Mouse (Mus musculus) stomach, postnatal 0 days (tissue): ENCODE results near the gene Ssbp2. TPM values are rescaled to one million over a fixed set of nuclear protein-coding genes. Genes with fewer than 3 reads are reported as not detected.

ENCODE experiments used
- ATAC-seq: fragments of 200-750 bp; cut with Nextera tagmentation; 2 replicates; pipeline ENCODE4 v1.8.0; 2017; ENCODE audit not compliant: low FRiP score, low TSS enrichment
- DNase-seq: peaks from one replicate; pipeline ENCODE4 v3.0.0-alpha.2; 2016; ENCODE audit warnings: low spot score
- H3K27ac ChIP-seq: fragments of 300-500 bp; sonication (generic); replicated peaks from 2 replicates; pipeline ENCODE4 v1.5.1; 2014; ENCODE audit warnings: mild to moderate bottlenecking, control low read depth
- H3K27me3 ChIP-seq: fragments of 300-500 bp; sonication (generic); 2 replicates; pipeline ENCODE4 v1.6.1; 2014; ENCODE audit warnings: low read length; ENCODE audit not compliant: control insufficient read depth, insufficient read depth
- H3K36me3 ChIP-seq: fragments of 300-500 bp; sonication (generic); 2 replicates; pipeline ENCODE4 v1.6.1; 2014; ENCODE audit warnings: low read length, mixed read lengths; ENCODE audit not compliant: control insufficient read depth, insufficient read depth
- H3K4me1 ChIP-seq: fragments of 300-500 bp; sonication (generic); replicated peaks from 2 replicates; pipeline ENCODE4 v1.6.1; 2014; ENCODE audit warnings: antibody characterized with exemption; ENCODE audit not compliant: control insufficient read depth, insufficient read depth
- H3K4me2 ChIP-seq: fragments of 300-500 bp; sonication (generic); replicated peaks from 2 replicates; pipeline ENCODE4 v1.6.1; 2014; ENCODE audit warnings: low read depth, mild to moderate bottlenecking, control low read depth, moderate library complexity
- H3K4me3 ChIP-seq: fragments of 300-500 bp; sonication (generic); 2 replicates; pipeline ENCODE4 v1.5.1; 2014; ENCODE audit warnings: low read depth, low read length, control low read depth
- H3K9ac ChIP-seq: fragments of 300-500 bp; sonication (generic); 2 replicates; pipeline ENCODE4 v1.6.1; 2014; ENCODE audit warnings: mild to moderate bottlenecking, low read length, control low read depth, mixed read lengths
- H3K9me3 ChIP-seq: fragments of 300-500 bp; sonication (generic); 2 replicates; pipeline ENCODE4 v1.6.1; 2016; ENCODE audit warnings: low read length; ENCODE audit not compliant: control insufficient read depth
- CTCF ChIP-seq: IDR thresholded peaks from 2 replicates; pipeline ENCODE4 v1.5.1; 2016; ENCODE audit warnings: antibody characterized with exemption, low read depth, mild to moderate bottlenecking, moderate library complexity
- EP300 ChIP-seq: optimal IDR thresholded peaks from 2 replicates; pipeline ENCODE3; 2016; ENCODE audit warnings: antibody characterized with exemption
- WGBS: fragments of 180-500 bp; shearing (Covaris S2); extraction: QIAGEN DNeasy Blood & Tissue Kit; methylation state at CpG from one replicate; pipeline ENCODE4 v1.1.7; 2014; 5-methylcytosine and 5-hydroxymethylcytosine counted together
- polyA plus RNA-seq: library from polyadenylated mRNA; unstranded; fragments of >200 nt; fragmentation: Nextera tagmentation; extraction: Ambion mirVana; gene quantifications from 2 replicates; pipeline ENCODE4 v1.2.1, GENCODE M21; 2015

Ssbp2 gene
- polyA plus RNA-seq, 1 experiment from 2014 or later, result 59.2 TPM

- Histone ChIP-seq H3K4me1 (no peaks in the 10 kb centered on the region), H3K27me3 (no peaks in the 10 kb centered on the region), H3K36me3 (no peaks in the 10 kb centered on the region), H3K9ac (no peak overlapping the region), H3K4me3 (no peak overlapping the region), H3K9me3 (no peaks in the 10 kb centered on the region), H3K27ac (no peak overlapping the region), H3K4me2 (no peak overlapping the region)
- ATAC-seq, result no peak
- no peak for TF ChIP-seq EP300
- no peak for TF ChIP-seq CTCF
- DNase-seq, result no peak
- 67% methylated on average over 3 of the region's 3 CpGs for WGBS
These were observed 8.5 kb upstream of the Ssbp2 start for GRCm38 (mm10) chr13:91451405-91452166.

- 83% methylated on average over 3 of the region's 3 CpGs for WGBS
- Histone ChIP-seq H3K27ac (no peak overlapping the region), H3K9ac (no peak overlapping the region), H3K36me3 (no peaks in the 10 kb centered on the region), H3K4me2 (no peak overlapping the region), H3K4me3 (no peak overlapping the region), H3K4me1 (no peaks in the 10 kb centered on the region), H3K27me3 (no peaks in the 10 kb centered on the region), H3K9me3 (no peaks in the 10 kb centered on the region)
- no peak for TF ChIP-seq CTCF
- TF ChIP-seq EP300, result no peak
- ATAC-seq (no peak), DNase-seq (no peak)
These were observed 7.8 kb upstream of the Ssbp2 start for GRCm38 (mm10) chr13:91452269-91452668.

- H3K4me2 ChIP-seq, result no peak overlapping the region
- H3K27me3 ChIP-seq, result no peaks in the 10 kb centered on the region
- H3K9me3 ChIP-seq, result no peaks in the 10 kb centered on the region
- H3K9ac ChIP-seq, result no peak overlapping the region
- no peak for TF ChIP-seq CTCF
- TF ChIP-seq EP300, result no peak
- no peak overlapping the region for H3K27ac ChIP-seq
- H3K4me1 ChIP-seq, result no peaks in the 10 kb centered on the region
- ATAC-seq (no peak), DNase-seq (no peak)
- no peak overlapping the region for H3K4me3 ChIP-seq
- 83% methylated on average over 3 of the region's 3 CpGs for WGBS
- H3K36me3 ChIP-seq, result no peaks in the 10 kb centered on the region
These were observed 6.8 kb upstream of the Ssbp2 start for GRCm38 (mm10) chr13:91453236-91453635.

GRCm38 (mm10) chr13:91456041-91456440 is 4.0 kb upstream of the Ssbp2 start:
- Histone ChIP-seq H3K4me3 (no peak overlapping the region), H3K4me1 (no peaks in the 10 kb centered on the region), H3K4me2 (no peak overlapping the region), H3K9me3 (no peaks in the 10 kb centered on the region), H3K27me3 (no peaks in the 10 kb centered on the region), H3K27ac (no peak overlapping the region), H3K9ac (no peak overlapping the region), H3K36me3 (no peaks in the 10 kb centered on the region)
- ATAC-seq (no peak), DNase-seq (no peak)
- 28% methylated on average over 2 of the region's 2 CpGs for WGBS
- TF ChIP-seq CTCF (no peak), EP300 (no peak)

GRCm38 (mm10) chr13:91456735-91457134 is 3.3 kb upstream of the Ssbp2 start:
- no peak overlapping the region for H3K9ac ChIP-seq
- TF ChIP-seq EP300, result no peak
- TF ChIP-seq CTCF, result no peak
- no peak overlapping the region for H3K4me2 ChIP-seq
- no peak overlapping the region for H3K4me3 ChIP-seq
- 76% methylated on average over 3 of the region's 3 CpGs for WGBS
- H3K9me3 ChIP-seq, result no peaks in the 10 kb centered on the region
- no peak overlapping the region for H3K27ac ChIP-seq
- H3K36me3 ChIP-seq, result no peaks in the 10 kb centered on the region
- H3K27me3 ChIP-seq, result no peaks in the 10 kb centered on the region
- no peak for ATAC-seq
- no peaks in the 10 kb centered on the region for H3K4me1 ChIP-seq
- no peak for DNase-seq

- DNase-seq, result no peak
- Histone ChIP-seq H3K4me1 (no peaks in the 10 kb centered on the region), H3K9me3 (no peaks in the 10 kb centered on the region), H3K36me3 (no peaks in the 10 kb centered on the region), H3K9ac (no peak overlapping the region), H3K4me2 (no peak overlapping the region), H3K4me3 (no peak overlapping the region), H3K27me3 (no peaks in the 10 kb centered on the region), H3K27ac (no peak overlapping the region)
- WGBS, result 77% methylated on average over 4 of the region's 4 CpGs
- TF ChIP-seq CTCF, result no peak
- no peak for TF ChIP-seq EP300
- ATAC-seq, result no peak
These were observed 2.1 kb upstream of the Ssbp2 start for GRCm38 (mm10) chr13:91457974-91458373.
